9 mouse cellular contexts compared by ENCODE assay signal in the genomic region with DNA sequence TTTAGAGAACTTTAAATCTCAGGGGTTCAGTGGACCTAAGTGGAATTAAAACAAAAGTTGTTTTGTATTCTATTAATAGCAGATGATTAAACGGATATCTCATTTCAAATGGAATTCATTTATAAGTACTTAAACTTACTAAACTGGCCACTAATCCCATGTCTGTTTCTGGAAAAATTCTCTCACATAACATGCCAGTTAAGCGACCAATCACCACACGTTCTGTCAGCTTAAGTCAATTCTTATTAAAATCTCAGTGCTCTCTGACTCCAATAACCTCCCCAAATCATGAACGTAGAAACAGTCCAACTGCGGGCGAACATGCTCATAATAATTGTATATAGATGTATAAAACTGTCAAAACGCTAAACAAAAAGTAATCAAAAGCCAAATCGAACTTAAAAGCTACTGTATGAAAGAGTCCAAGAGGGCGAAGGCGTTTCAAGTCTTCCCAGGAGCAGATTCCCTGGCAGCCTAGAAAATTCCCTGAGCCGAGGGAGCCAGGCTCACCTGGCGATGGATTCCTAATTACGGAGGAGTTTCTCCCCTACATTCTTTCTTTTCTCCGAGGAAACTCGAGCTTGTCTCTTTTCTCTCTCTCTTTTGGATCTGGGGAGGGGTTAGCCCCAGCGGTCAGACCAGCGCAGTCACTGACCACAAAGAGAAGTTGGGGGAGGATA. TPM values are rescaled to one million over a fixed set of nuclear protein-coding genes. Genes with fewer than 3 reads are reported as not detected.
A peak's percentile ranks its signal among the peaks of the same experiment; 100 is the strongest.
DNase-seq lines count a peak whose midpoint lies in the region; ATAC-seq and TF ChIP-seq lines count a peak whose summit lies in the region.
"Had no signal": no experiment of that assay in that cellular context is flagged by ENCODE, and none has a peak within 500 bp of the region (broad histone marks: within the 10 kb centered on the region; RNA-seq: fewer than 3 reads in every experiment).

No protein-coding gene starts in this region.

- peak overlapping the region; percentile 71 for H3K4me3 ChIP-seq in kidney, adult 2 months (ENCODE audit: insufficient read depth, low read depth, low read length)
- peak overlapping the region; percentile 75 for H3K4me3 ChIP-seq in embryonic facial prominence, embryonic 10.5 days
- H3K4me3 ChIP-seq in hindbrain, postnatal 0 days (ENCODE audit: low read length), result peak overlapping the region; percentile 56
- peak overlapping the region; percentile 62 for H3K4me3 ChIP-seq in midbrain, embryonic 16.5 days (ENCODE audit: low read depth, low read length)

- H3K36me3 ChIP-seq in kidney, adult 2 months (ENCODE audit: control insufficient read depth, insufficient read depth, low read length), result no peaks in the 10 kb centered on the region
- no peaks in the 10 kb centered on the region for H3K36me3 ChIP-seq in embryonic facial prominence, embryonic 10.5 days (replicated peaks)
- no peaks in the 10 kb centered on the region for H3K36me3 ChIP-seq in hindbrain, postnatal 0 days (ENCODE audit: insufficient read depth, low read length)
- no peaks in the 10 kb centered on the region for H3K36me3 ChIP-seq in midbrain, embryonic 16.5 days (ENCODE audit: control insufficient read depth, insufficient read depth, low read length)

- 6% methylated on average over 17 of the region's 17 CpGs for WGBS in kidney, adult 2 months
- 8% methylated on average over 17 of the region's 17 CpGs for WGBS in embryonic facial prominence, embryonic 10.5 days
- WGBS in hindbrain, postnatal 0 days, result 11% methylated on average over 17 of the region's 17 CpGs
- WGBS in midbrain, embryonic 16.5 days, result 10% methylated on average over 17 of the region's 17 CpGs

- peak overlapping the region; percentile 45 for H3K27ac ChIP-seq in kidney, adult 2 months (ENCODE audit: insufficient read depth, low read depth, low read length)
- H3K27ac ChIP-seq in embryonic facial prominence, embryonic 10.5 days (replicated peaks), result peak overlapping the region; percentile 81
- 0 out of 2 replicates have a peak overlapping the region, but pooled peaks have one; percentile 0 for H3K27ac ChIP-seq in hindbrain, postnatal 0 days
- H3K27ac ChIP-seq in midbrain, embryonic 16.5 days (ENCODE audit: low read length), result no peak overlapping the region
- H3K27ac ChIP-seq: macrophage had no signal

- H3K9ac ChIP-seq in hindbrain, postnatal 0 days (replicated peaks; ENCODE audit: low read length), result peak overlapping the region; percentile 10; the same call in 1 of the 2 replicates
- H3K9ac ChIP-seq in midbrain, embryonic 16.5 days (ENCODE audit: low read depth, low read length), result no peak overlapping the region

- H3K4me2 ChIP-seq in hindbrain, postnatal 0 days (ENCODE audit: low read depth, low read length), result peak overlapping the region; percentile 99
- peak overlapping the region; percentile 100 for H3K4me2 ChIP-seq in midbrain, embryonic 16.5 days (ENCODE audit: low read length)

- H3K27me3 ChIP-seq in kidney, adult 2 months (replicated peaks; ENCODE audit: control insufficient read depth, insufficient read depth, low read length), result no peaks in the 10 kb centered on the region
- H3K27me3 ChIP-seq in embryonic facial prominence, embryonic 10.5 days (replicated peaks; ENCODE audit: low read depth, poor library complexity, severe bottlenecking), result peaks cover 27% of the 10 kb centered on the region; the same call in 1 of the 2 replicates
- H3K27me3 ChIP-seq in hindbrain, postnatal 0 days (ENCODE audit: insufficient read depth, low read length), result peaks cover 12% of the 10 kb centered on the region
- peaks cover 27% of the 10 kb centered on the region for H3K27me3 ChIP-seq in midbrain, embryonic 16.5 days (ENCODE audit: control insufficient read depth, insufficient read depth, low read depth, low read length)

- H3K9me3 ChIP-seq in embryonic facial prominence, embryonic 10.5 days, result no peaks in the 10 kb centered on the region
- no peaks in the 10 kb centered on the region for H3K9me3 ChIP-seq in hindbrain, postnatal 0 days (ENCODE audit: low read length)
- no peaks in the 10 kb centered on the region for H3K9me3 ChIP-seq in midbrain, embryonic 16.5 days (replicated peaks; ENCODE audit: control insufficient read depth, low read length, poor library complexity, severe bottlenecking)

- peaks cover 13% of the 10 kb centered on the region for H3K4me1 ChIP-seq in kidney, adult 2 months (ENCODE audit: control insufficient read depth, insufficient read depth, low read length)
- H3K4me1 ChIP-seq in embryonic facial prominence, embryonic 10.5 days, result peaks cover 21% of the 10 kb centered on the region
- peaks cover 14% of the 10 kb centered on the region for H3K4me1 ChIP-seq in hindbrain, postnatal 0 days (ENCODE audit: insufficient read depth, low read length)
- peaks cover 15% of the 10 kb centered on the region for H3K4me1 ChIP-seq in midbrain, embryonic 16.5 days (ENCODE audit: control insufficient read depth, insufficient read depth, low read length)

- DNase-seq in kidney, adult 2 months, result peak; percentile 28
- no peak for DNase-seq in kidney, postnatal 14 days
- no peak for DNase-seq in embryonic facial prominence, embryonic 10.5 days (ENCODE audit: low spot score)
- DNase-seq in hindbrain, postnatal 0 days (ENCODE audit: low spot score), result no peak
- DNase-seq in left cerebral cortex, adult 8-10 months (ENCODE audit: low spot score in 2 of 2), result no peak
- DNase-seq in ovary, postnatal 10 days (ENCODE audit: low spot score), result no peak
- no peak for DNase-seq in layer of hippocampus, postnatal 14 days (ENCODE audit: low spot score in 2 of 2)

- no peak for TF ChIP-seq POLR2A in kidney, adult 2 months (IDR thresholded peaks at IDR 0.05; ENCODE audit: low read depth, low read length)

- ATAC-seq in hindbrain, postnatal 0 days, result no peak
- no peak for ATAC-seq in midbrain, embryonic 16.5 days

- no peak for TF ChIP-seq CTCF in kidney, adult 2 months (conservative IDR thresholded peaks at IDR 0.05; ENCODE audit: insufficient read depth, insufficient read length, low read depth, low read length)
- TF ChIP-seq CTCF in hindbrain, postnatal 0 days (IDR thresholded peaks at IDR 0.05; ENCODE audit: low read depth), result no peak

RNA-seq across cellular contexts. Expression of a gene that starts 1.0 kb away (rescaled TPM):
- 10.7 and 10.8 TPM in 2 replicates for polyA plus RNA-seq in kidney, adult 2 months (2012; rRNA removed)
- polyA plus RNA-seq in embryonic facial prominence, embryonic 10.5 days (2016; fragmentation: Nextera tagmentation; extraction: Ambion mirVana), result 5.6 and 6.0 TPM in 2 replicates
- 0.63 and 1.3 TPM in 2 replicates for total RNA-seq in hindbrain, postnatal 0 days (2014; rRNA removed)
- polyA plus RNA-seq in hindbrain, postnatal 0 days (2015; fragmentation: Nextera tagmentation; extraction: Ambion mirVana), result 1.8 and 1.9 TPM in 2 replicates
- polyA plus RNA-seq in midbrain, embryonic 16.5 days (2015; fragmentation: Nextera tagmentation; extraction: Ambion mirVana), result 1.2 TPM in 2 replicates
- under 1 TPM; 0.50 to 0.74 (median 0.56) TPM for total RNA-seq in left cerebral cortex, adult 8-10 months (2022)
- 1 to 10 TPM in 1 of 2 experiments, under 1 TPM in 1; 0.57 to 1.4 TPM for total RNA-seq in layer of hippocampus, postnatal 14 days (2021)
